Mouse (Mus musculus) heart, adult 2 months (tissue): ENCODE results near the gene Rln3.
"Not testable (repeated sequence)": the region's sequence is repeated elsewhere in the genome, so short reads cannot be mapped to it uniquely, and the experiment has no call there.

Source experiments
- CTCF ChIP-seq: fragments of 200-600 bp; IDR thresholded peaks from 2 replicates; pipeline ENCODE4 v1.8.1; 2022; ENCODE audit warnings: antibody characterized with exemption, mild to moderate bottlenecking, moderate library complexity
- POLR2A ChIP-seq: fragments of 200-500 bp; IDR thresholded peaks from 2 replicates; pipeline ENCODE4 v1.6.1; 2011; ENCODE audit warnings: mild to moderate bottlenecking, low read depth, low read length, control low read depth; ENCODE audit not compliant: insufficient read depth

DNA sequence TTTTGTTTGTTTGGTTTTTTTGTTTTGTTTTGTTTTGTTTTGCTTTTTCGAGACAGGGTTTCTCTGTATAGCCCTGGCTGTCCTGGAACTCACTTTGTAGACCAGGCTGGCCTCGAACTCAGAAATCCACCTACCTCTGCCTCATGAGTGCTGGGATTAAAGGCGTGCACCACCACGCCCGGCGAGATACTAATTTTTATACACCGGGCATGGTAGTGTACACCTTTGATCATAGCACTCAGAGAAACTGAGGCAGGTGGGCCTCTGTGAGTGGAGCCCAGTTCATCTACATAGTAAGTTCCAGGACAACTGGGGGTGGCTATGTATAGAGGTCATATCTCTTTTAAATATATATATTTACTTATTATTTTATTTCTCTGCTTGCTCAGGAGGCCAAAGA, 39.3 kb downstream of the Rln3 start:
- not testable (repeated sequence) for TF ChIP-seq CTCF, POLR2A
